Mouse (Mus musculus): ENCODE results near the gene Supv3l1.

The Supv3l1 gene

DNA sequence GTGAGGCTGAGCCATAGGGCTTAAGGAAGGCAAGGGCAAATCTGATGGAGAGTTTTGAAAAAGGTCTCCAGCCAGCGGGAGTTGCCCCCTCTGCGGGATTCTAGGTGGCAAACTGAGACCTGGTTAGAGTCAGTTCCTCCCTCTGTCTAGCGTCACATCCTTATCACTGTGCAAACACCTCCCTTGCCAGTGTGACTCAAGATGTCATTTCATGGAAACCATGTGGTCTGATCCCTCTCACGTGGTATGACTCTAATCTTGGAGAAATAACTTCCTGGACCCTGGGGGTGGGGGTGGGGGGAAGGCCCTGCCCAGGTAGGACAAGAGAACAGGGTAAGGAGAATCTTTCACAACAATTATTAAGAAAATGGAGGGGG, 35.9 kb downstream of the Supv3l1 start:
- no peak for DNase-seq (ENCODE audit: low spot score in 2 of 2)

DNA sequence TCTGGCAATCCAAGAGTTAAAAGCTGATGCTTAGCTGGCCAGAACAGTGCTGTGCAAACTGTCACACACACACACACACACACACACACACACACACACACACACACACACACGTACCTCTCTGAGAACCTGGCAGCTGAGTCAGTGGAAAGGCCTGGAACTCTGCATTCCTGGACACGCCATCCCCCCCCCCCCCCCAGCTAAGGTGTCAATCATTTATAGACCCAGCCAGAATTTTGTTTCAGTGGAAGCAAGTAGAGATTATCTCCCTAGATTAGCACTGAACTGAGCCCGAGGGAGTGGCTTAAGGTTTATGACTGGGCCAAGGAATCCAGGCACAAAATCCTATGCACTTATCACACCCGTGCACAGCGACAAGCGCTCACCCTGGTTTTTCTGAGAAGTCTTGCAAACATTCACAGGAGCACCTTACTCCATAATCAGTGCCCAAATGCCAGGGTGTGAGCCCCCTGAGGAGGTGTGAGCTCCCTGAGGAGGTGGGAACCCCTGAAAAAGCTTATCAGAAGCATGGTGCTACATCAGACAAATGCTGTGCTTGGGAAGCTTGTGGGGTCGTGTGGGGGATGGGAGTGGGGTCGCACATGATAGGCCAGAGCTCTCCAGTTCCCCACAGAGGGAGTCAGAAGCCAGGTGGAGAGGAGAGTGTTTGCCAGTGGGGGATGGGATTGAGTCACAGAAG, 36.5 kb downstream of the Supv3l1 start:
- no peak for DNase-seq (ENCODE audit: low spot score in 2 of 2)

- DNase-seq (ENCODE audit: low spot score in 2 of 2) = no peak
Measured at GRCm38 (mm10) chr10:62411431-62412410, 37.8 kb downstream of the Supv3l1 start.

GRCm38 (mm10) chr10:62410943-62411342, 38.6 kb downstream of the Supv3l1 start:
- DNase-seq (ENCODE audit: low spot score in 2 of 2) = peak in 1 of 2 experiments; percentile 37

GRCm38 (mm10) chr10:62404901-62405300, 44.6 kb downstream of the Supv3l1 start:
- DNase-seq (ENCODE audit: low spot score in 2 of 2) = no peak

DNA sequence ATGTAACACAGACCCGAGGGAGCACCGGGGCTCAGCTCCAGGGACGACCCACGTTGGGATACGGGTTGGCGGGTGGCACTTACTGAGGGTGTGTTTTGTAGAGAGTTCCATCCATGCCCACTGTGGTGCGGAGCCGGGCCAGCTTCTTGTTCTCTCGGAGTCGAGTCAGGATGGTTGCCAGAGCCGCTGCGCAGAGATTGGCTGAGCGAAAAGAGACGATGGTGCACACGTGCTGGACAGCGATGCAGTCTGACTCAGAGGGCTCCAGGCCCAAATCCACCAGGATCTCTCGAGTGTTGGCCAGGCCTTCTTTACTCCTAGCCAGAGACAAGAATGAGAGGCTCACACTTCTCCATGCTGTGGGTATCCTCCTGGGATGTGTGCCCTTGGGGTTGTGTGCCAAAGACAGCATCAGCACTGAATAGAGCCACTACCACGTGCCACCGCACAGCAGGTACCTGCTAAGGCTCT, 47.9 kb downstream of the Supv3l1 start:
- DNase-seq (ENCODE audit: low spot score in 2 of 2) = no peak

GRCm38 (mm10) chr10:62383011-62383410, 66.5 kb downstream of the Supv3l1 start:
- no peak for DNase-seq (ENCODE audit: low spot score in 2 of 2)

GRCm38 (mm10) chr10:62380936-62381335, 68.6 kb downstream of the Supv3l1 start:
- DNase-seq (ENCODE audit: low spot score in 2 of 2) = no peak

DNA sequence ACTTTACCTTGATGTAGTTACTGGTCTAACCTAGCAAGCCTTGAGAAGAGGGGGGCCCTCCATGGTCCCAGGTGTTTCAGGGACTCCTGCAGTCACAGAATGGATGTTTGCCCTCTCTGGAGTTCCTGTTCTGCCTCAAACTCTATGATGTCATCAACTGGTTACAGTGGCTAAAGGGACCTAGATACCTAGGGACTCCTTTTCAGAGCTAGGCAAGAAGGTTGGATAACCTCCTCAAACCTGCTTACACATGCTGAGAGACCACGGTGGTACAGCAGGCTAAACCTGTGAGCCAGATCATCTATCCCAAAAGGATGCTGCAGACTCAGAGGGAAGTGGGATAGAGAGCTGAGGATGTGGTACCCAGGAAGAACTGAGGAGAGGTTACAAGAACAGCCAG, 69.7 kb downstream of the Supv3l1 start, which contains the start of gene Hk1:
Gene Hk1 (minus strand): TSS at position 101 of the 400 bp plus-strand sequence.
- DNase-seq (ENCODE audit: low spot score in 2 of 2) = no peak

Data from spleen, postnatal 14 days (tissue).